Mouse (Mus musculus): ENCODE results near the gene Slc9a9. TPM values are rescaled to one million over a fixed set of nuclear protein-coding genes. Genes with fewer than 3 reads are reported as not detected.
A peak's percentile ranks its signal among the peaks of the same experiment; 100 is the strongest.

The Slc9a9 gene
- total RNA-seq, 4 experiments from 2014 or later: 1.7 to 3.0 (median 2.4) TPM

DNA sequence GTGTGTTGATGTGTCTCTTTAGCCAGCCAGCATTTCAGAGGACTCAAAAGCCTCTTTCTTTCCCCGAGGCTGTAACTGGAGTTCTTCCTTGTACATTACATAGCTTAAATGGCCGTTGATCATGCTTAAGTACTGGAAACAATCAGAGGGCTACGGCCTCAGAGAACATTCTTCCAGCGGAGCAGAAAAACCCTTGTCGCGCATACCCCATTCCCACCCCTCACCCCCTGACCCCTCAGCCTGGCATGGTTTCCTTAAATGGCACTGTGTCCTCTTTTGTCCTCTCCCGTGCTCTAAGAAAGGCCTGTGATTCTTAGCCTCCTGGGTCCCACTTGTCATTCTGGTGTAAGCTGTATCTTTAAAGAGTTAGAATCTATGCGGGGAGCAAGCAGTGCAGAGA is 404.0 kb downstream of the Slc9a9 start:
- no peak for DNase-seq (ENCODE audit: low spot score)

DNA sequence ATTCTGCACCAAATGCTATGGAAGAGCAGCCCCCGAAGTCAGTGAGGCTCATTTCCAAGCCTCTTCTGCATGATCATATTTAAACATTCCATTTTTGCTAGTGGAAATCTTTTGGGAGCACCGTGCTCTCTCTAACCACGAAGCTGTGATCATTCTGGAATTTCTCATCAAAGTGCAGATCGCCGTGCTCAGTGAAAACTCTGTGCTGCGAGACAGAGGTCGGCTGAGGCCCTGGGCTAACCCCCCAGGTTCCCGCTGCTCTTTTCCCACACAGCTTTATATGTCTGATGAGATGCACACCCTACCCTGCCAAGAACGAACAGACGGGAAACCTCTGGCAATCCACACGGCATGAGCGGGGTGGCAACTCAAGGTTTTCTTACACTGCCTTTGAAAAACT is 406.1 kb downstream of the Slc9a9 start:
- DNase-seq (ENCODE audit: low spot score): no peak

GRCm38 (mm10) chr9:95077938-95078337 is 408.2 kb downstream of the Slc9a9 start:
- no peak for DNase-seq (ENCODE audit: low spot score)

- DNase-seq (ENCODE audit: low spot score): no peak
Observed at GRCm38 (mm10) chr9:95078626-95079025, 408.9 kb downstream of the Slc9a9 start.

GRCm38 (mm10) chr9:95079951-95080350 is 410.2 kb downstream of the Slc9a9 start:
- no peak for DNase-seq (ENCODE audit: low spot score)

DNA sequence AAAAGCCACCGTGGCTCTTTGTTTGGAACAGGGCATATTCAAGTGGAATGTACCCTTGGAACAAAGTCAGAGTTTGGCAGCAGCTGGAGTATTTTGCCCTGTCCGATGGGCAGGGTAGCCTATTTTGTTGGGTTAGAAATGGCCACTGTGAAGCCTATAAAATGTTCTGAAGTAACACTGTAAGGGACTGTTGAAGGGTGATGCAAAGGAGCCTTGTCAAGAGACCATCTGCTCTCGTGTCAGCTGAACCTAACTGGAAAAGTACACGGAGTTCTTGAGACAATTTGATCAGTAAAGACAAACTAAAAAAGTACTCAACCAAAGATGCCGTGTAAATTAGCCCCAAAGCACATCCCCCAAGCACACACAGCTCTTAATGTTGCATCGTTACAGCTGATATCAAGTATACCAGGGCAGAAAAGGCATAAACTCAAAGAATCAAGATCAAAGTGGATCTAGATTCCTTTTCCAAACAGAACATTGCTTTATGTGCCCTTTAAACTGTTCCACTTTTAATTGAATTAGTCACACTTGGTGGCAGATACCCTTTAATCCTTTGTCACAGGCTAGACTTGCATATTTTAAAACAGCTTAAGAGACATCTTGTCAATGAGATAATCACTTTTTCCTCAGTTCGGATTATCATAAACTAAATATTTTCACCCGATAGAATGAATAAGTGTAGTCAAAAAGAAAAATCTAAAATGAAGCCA is 416.6 kb downstream of the Slc9a9 start:
- DNase-seq (ENCODE audit: low spot score): no peak

- no peak for DNase-seq (ENCODE audit: low spot score)
Observed at GRCm38 (mm10) chr9:95088221-95088620, 418.5 kb downstream of the Slc9a9 start.

GRCm38 (mm10) chr9:95089050-95089449 is 419.3 kb downstream of the Slc9a9 start:
- no peak for DNase-seq (ENCODE audit: low spot score)

DNA sequence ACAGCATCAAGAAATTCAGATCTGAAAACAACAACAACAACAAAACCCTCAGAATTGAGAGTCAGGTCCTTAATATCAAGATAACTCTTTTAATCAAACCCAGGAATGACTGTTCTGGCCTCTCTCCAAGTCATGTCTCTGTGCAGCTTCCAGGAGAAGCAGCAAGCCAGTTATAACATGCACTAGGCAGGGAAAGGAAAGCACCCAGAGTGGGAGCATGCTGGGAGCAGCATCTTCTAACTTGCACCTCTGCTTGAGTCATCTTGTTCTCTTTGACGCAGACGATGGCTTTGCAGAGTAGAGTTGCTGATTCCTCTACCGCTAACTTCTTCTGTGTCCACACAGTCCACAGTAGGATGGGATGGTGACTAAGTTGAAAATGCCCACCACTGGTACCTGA is 426.8 kb downstream of the Slc9a9 start:
- DNase-seq (ENCODE audit: low spot score): no peak

DNA sequence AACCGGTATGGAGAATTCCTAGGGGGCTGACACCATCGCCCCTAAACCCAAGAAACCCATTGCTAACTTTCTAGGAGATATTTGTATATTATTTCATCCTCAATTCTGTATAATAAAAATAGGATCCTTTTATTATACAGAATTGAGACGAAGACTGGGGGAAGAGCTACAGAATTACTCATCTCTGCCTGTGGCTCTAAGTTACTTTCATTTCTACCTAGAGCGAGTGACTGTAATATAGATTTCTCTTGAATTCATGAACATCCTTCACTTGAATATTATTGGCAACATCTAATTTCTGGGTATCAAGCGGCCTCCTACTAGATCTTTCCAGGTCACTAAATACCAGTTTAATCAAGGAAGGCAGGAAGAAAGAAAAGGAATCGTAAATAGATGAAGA is 436.1 kb downstream of the Slc9a9 start:
- DNase-seq (ENCODE audit: low spot score): no peak

DNA sequence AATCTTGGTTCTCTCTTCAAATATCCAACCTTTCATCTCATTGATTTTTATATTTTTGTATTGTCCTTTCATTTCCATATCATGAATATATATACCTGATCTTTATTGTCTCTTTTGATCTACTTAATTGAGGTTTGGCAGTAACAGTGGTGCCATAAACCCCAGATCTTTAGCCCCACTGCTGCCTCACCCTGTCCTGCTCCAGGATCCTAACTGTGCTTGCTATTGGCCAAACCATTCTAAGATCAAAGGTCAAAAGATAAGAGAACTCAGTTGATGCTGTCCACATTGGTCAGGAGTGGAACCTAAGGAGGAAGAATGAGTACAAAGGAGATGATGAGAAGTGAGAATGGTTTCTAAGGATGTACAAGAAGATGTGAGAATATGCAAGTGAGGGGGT is 440.1 kb downstream of the Slc9a9 start:
- no peak for DNase-seq (ENCODE audit: low spot score)

- DNase-seq (ENCODE audit: low spot score): no peak
Observed at GRCm38 (mm10) chr9:95110768-95111167, 441.1 kb downstream of the Slc9a9 start.

- DNase-seq (ENCODE audit: low spot score): no peak
Observed at GRCm38 (mm10) chr9:95111732-95112131, 442.0 kb downstream of the Slc9a9 start.

DNA sequence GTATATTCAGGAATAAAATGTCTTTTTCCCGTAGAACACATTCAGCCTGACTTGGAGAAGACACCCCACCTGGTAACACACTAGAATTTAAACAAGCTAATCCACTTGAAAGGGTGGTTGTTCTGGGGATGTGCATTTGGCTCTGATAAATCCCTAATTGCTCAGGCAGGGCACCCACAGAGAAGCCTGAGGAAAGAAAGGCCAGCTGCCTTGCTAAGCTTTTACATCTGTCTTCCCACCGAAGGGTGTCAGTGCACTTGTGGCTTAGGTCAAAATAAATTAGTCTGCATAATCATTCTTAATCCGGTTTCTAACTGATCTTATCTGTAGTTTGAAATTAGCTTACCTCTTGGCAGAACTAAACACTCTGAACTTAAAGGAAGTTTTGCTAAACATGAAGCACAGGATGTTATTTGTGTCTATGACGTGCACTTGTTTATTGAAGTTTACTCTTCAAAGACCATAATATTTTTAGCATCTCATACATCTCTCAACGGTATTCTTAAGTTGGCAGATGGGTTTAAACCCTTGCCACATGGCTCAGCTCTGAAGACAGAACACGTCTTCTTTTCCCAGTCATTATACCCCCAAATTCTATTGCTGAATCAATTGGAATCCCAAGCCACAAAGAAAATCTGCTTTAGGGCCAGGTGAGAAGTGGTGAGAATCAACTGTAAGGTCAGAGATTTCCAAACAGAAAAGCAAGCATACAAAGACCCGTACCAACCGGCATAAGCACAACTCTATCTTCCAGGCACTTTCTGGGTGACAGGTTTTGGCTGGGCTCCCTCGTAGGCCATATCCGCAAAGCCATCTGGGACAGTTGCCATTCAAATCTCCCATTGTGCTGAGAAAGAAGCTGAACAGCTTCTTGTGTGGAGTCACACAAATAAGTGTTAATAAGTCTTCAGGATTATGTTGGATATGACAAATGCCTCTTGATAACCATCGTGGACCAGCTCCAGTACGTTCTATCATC is 443.7 kb downstream of the Slc9a9 start:
- DNase-seq (ENCODE audit: low spot score): peak; percentile 7

GRCm38 (mm10) chr9:95120062-95120461 is 450.4 kb downstream of the Slc9a9 start:
- DNase-seq (ENCODE audit: low spot score): no peak

- no peak for DNase-seq (ENCODE audit: low spot score)
Observed at GRCm38 (mm10) chr9:95121151-95121835, 451.6 kb downstream of the Slc9a9 start.

DNA sequence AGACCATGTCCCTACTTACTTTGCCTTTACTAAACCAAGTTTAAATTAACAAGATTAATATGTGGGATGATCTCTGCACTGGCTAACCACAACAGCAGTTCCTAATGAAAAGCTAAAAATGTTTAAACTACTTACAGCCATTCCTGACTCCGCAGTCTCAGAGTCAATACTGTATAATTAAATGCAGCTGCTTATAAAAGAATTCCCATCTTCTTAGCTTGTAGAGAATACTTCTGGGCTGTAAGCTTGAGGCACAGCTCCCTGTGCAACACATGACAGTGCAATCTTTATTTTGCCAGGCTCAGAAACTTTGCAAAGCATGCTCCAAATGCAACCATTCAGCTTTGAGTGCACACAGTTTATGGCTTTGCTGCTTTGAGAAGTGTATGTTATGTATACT is 456.0 kb downstream of the Slc9a9 start:
- DNase-seq (ENCODE audit: low spot score): no peak

- no peak for DNase-seq (ENCODE audit: low spot score)
Observed at GRCm38 (mm10) chr9:95127774-95128173, 458.1 kb downstream of the Slc9a9 start.

GRCm38 (mm10) chr9:95149206-95149729 is 479.6 kb downstream of the Slc9a9 start:
- DNase-seq (ENCODE audit: low spot score): peak; percentile 26

- peak; percentile 14 for DNase-seq (ENCODE audit: low spot score)
Observed at GRCm38 (mm10) chr9:95150096-95150495, 480.4 kb downstream of the Slc9a9 start.

- no peak for DNase-seq (ENCODE audit: low spot score)
Observed at GRCm38 (mm10) chr9:95150597-95150996, 480.9 kb downstream of the Slc9a9 start.

GRCm38 (mm10) chr9:95150998-95151397 is 481.3 kb downstream of the Slc9a9 start:
- no peak for DNase-seq (ENCODE audit: low spot score)
